In the genomic region with DNA sequence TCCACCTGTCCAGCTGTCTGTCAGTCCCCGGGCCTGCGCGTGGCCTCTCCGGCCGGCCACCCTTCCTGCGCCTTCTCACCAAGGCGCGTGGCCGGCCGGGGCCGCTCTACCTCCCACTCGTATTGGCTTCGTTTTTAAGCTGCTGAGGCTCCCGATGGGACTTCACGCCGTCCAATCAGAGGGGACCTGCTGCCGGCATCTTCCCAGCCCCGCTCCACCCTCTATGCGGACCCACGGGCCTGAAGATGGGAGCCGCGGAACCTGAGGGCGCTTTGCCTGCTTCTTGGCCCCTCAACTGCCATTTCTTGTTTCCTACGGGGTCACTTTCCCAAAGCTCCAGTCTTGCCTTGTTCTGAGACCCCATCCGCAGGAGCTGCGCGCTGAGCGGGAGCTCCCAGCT, we compare ENCODE assay signal across 9 mouse cellular contexts. TPM values are rescaled to one million over a fixed set of nuclear protein-coding genes. Genes with fewer than 3 reads are reported as not detected.
DNase-seq lines count a peak whose midpoint lies in the region; ATAC-seq and TF ChIP-seq lines count a peak whose summit lies in the region.
"Had no signal": no experiment of that assay in that cellular context is flagged by ENCODE, and none has a peak within 500 bp of the region (broad histone marks: within the 10 kb centered on the region; RNA-seq: fewer than 3 reads in every experiment).

A gene (minus strand): TSS at position 108 of the 400 bp plus-strand sequence.

- no peaks in the 10 kb centered on the region for H3K36me3 ChIP-seq in intestine, embryonic 14.5 days (ENCODE audit: control insufficient read depth, insufficient read depth, low read length)
- H3K36me3 ChIP-seq in intestine, postnatal 0 days (ENCODE audit: control insufficient read depth, insufficient read depth) = no peaks in the 10 kb centered on the region
- H3K36me3 ChIP-seq in hindbrain, embryonic 11.5 days (ENCODE audit: control insufficient read depth, insufficient read depth, low read length) = no peaks in the 10 kb centered on the region
- H3K36me3 ChIP-seq in midbrain, embryonic 14.5 days (ENCODE audit: control insufficient read depth, insufficient read depth, low read length) = no peaks in the 10 kb centered on the region
- H3K36me3 ChIP-seq: liver, embryonic 15.5 days had no signal

- no peak for TF ChIP-seq CTCF in intestine, postnatal 0 days (IDR thresholded peaks at IDR 0.05; ENCODE audit: low read depth)
- no peak for TF ChIP-seq CTCF in brain, embryonic 14.5 days (IDR thresholded peaks at IDR 0.05; ENCODE audit: borderline replicate concordance, extremely low read depth, insufficient read depth, insufficient read length)

- ATAC-seq in intestine, embryonic 14.5 days (replicated peaks; ENCODE audit: low FRiP score, low TSS enrichment, low read depth) = no peak
- no peak for ATAC-seq in intestine, postnatal 0 days
- ATAC-seq in hindbrain, embryonic 11.5 days (ENCODE audit: low FRiP score) = no peak; the same call in 1 of the 2 replicates
- no peak for ATAC-seq in midbrain, embryonic 14.5 days (ENCODE audit: low FRiP score, low TSS enrichment)

- no peak for TF ChIP-seq POLR2A in brain, embryonic 14.5 days (IDR thresholded peaks at IDR 0.05; ENCODE audit: borderline replicate concordance, extremely low read depth, insufficient read depth, insufficient read length, poor library complexity, severe bottlenecking)

- no peaks in the 10 kb centered on the region for H3K9me3 ChIP-seq in intestine, embryonic 14.5 days (ENCODE audit: control insufficient read depth, low read length)
- no peaks in the 10 kb centered on the region for H3K9me3 ChIP-seq in intestine, postnatal 0 days (ENCODE audit: control insufficient read depth)
- no peaks in the 10 kb centered on the region for H3K9me3 ChIP-seq in hindbrain, embryonic 11.5 days (ENCODE audit: control insufficient read depth, low read length)
- H3K9me3 ChIP-seq in midbrain, embryonic 14.5 days (ENCODE audit: control insufficient read depth, low read length) = no peaks in the 10 kb centered on the region
- H3K9me3 ChIP-seq: liver, embryonic 15.5 days had no signal

- H3K27me3 ChIP-seq in intestine, embryonic 14.5 days (replicated peaks; ENCODE audit: control insufficient read depth, insufficient read depth, low read length) = peaks cover 85% of the 10 kb centered on the region
- peaks cover 65% of the 10 kb centered on the region for H3K27me3 ChIP-seq in intestine, postnatal 0 days (replicated peaks; ENCODE audit: control insufficient read depth, insufficient read depth, low read length)
- peaks cover 62% of the 10 kb centered on the region for H3K27me3 ChIP-seq in hindbrain, embryonic 11.5 days (ENCODE audit: control insufficient read depth, insufficient read depth, low read length)
- peaks cover 67% of the 10 kb centered on the region for H3K27me3 ChIP-seq in midbrain, embryonic 14.5 days (ENCODE audit: control insufficient read depth, insufficient read depth, low read length)

- peak; percentile 55 for DNase-seq in intestine, embryonic 14.5 days (ENCODE audit: low spot score)
- no peak for DNase-seq in brain, embryonic 14.5 days (ENCODE audit: low read depth)
- DNase-seq in hindbrain, embryonic 11.5 days (ENCODE audit: low spot score) = no peak
- DNase-seq in midbrain, embryonic 14.5 days = peak; percentile 56
- DNase-seq in layer of hippocampus, adult 9-11 months = no peak
- DNase-seq in cerebellum, adult 9-11 months = no peak
- no peak for DNase-seq in frontal cortex, postnatal 14 days (ENCODE audit: low spot score in 2 of 2)

- no peak within 1 kb of the TSS for H3K27ac ChIP-seq in intestine, embryonic 14.5 days (ENCODE audit: low read depth)
- no peak within 1 kb of the TSS for H3K27ac ChIP-seq in intestine, postnatal 0 days (ENCODE audit: low read depth, low read length)
- H3K27ac ChIP-seq in hindbrain, embryonic 11.5 days (ENCODE audit: low read depth, low read length) = no peak within 1 kb of the TSS
- H3K27ac ChIP-seq in midbrain, embryonic 14.5 days (replicated peaks; ENCODE audit: low read depth, low read length) = peak within 1 kb of the TSS; percentile 45
- H3K27ac ChIP-seq: liver, embryonic 15.5 days had no signal

- peak within 1 kb of the TSS; percentile 20; the same call in 1 of the 2 replicates for H3K4me3 ChIP-seq in intestine, embryonic 14.5 days (ENCODE audit: low read depth, low read length)
- H3K4me3 ChIP-seq in intestine, postnatal 0 days (ENCODE audit: low read depth, low read length) = no peak within 1 kb of the TSS
- H3K4me3 ChIP-seq in hindbrain, embryonic 11.5 days (ENCODE audit: low read depth, low read length) = peak within 1 kb of the TSS; percentile 26
- H3K4me3 ChIP-seq in midbrain, embryonic 14.5 days (replicated peaks; ENCODE audit: low read depth, low read length) = peak within 1 kb of the TSS; percentile 37
- H3K4me3 ChIP-seq: liver, embryonic 15.5 days had no signal

- H3K4me1 ChIP-seq in intestine, embryonic 14.5 days (replicated peaks; ENCODE audit: control insufficient read depth, insufficient read depth, low read length) = 0 out of 2 replicates have a peak, but pooled peaks cover 6% of the 10 kb centered on the region
- H3K4me1 ChIP-seq in intestine, postnatal 0 days (replicated peaks; ENCODE audit: control insufficient read depth, insufficient read depth, low read length) = no peaks in the 10 kb centered on the region
- H3K4me1 ChIP-seq in hindbrain, embryonic 11.5 days (replicated peaks; ENCODE audit: control insufficient read depth, insufficient read depth, low read length) = no peaks in the 10 kb centered on the region
- no peaks in the 10 kb centered on the region for H3K4me1 ChIP-seq in midbrain, embryonic 14.5 days (ENCODE audit: control insufficient read depth, insufficient read depth, low read length)
- H3K4me1 ChIP-seq: liver, embryonic 15.5 days had no signal

- H3K9ac ChIP-seq in intestine, embryonic 14.5 days (ENCODE audit: low read length) = no peak within 1 kb of the TSS
- no peak within 1 kb of the TSS for H3K9ac ChIP-seq in intestine, postnatal 0 days (ENCODE audit: low read depth, low read length)
- H3K9ac ChIP-seq in hindbrain, embryonic 11.5 days (ENCODE audit: low read depth, low read length) = no peak within 1 kb of the TSS
- peak within 1 kb of the TSS; percentile 34; the same call in 1 of the 2 replicates for H3K9ac ChIP-seq in midbrain, embryonic 14.5 days (replicated peaks; ENCODE audit: low read length)
- H3K9ac ChIP-seq: liver, embryonic 15.5 days had no signal

- peak within 1 kb of the TSS; percentile 30 for H3K4me2 ChIP-seq in intestine, embryonic 14.5 days (ENCODE audit: low read length)
- H3K4me2 ChIP-seq in intestine, postnatal 0 days (replicated peaks; ENCODE audit: low read depth) = no peak within 1 kb of the TSS
- H3K4me2 ChIP-seq in hindbrain, embryonic 11.5 days (replicated peaks; ENCODE audit: low read depth, low read length) = peak within 1 kb of the TSS; percentile 37
- peak within 1 kb of the TSS; percentile 55 for H3K4me2 ChIP-seq in midbrain, embryonic 14.5 days (ENCODE audit: low read length)
- H3K4me2 ChIP-seq: liver, embryonic 15.5 days had no signal

- WGBS in intestine, embryonic 14.5 days = 4% methylated on average over 28 of the region's 28 CpGs
- 1% methylated on average over 28 of the region's 28 CpGs for WGBS in intestine, postnatal 0 days
- WGBS in hindbrain, embryonic 11.5 days = 1% methylated on average over 28 of the region's 28 CpGs
- under 1% methylated on average over 28 of the region's 28 CpGs for WGBS in midbrain, embryonic 14.5 days

RNA-seq across cellular contexts. Expression of the gene that starts here (rescaled TPM):
- not detected in 2 replicates for polyA plus RNA-seq in intestine, embryonic 14.5 days (2014; fragmentation: Nextera tagmentation; extraction: Ambion mirVana)
- not detected in 2 replicates for polyA plus RNA-seq in intestine, postnatal 0 days (2015; fragmentation: Nextera tagmentation; extraction: Ambion mirVana)
- polyA plus RNA-seq in brain, embryonic 14.5 days (2012; rRNA removed) = 8.5 and 10.6 TPM in 2 replicates
- 3.0 and 3.7 TPM in 2 replicates for polyA plus RNA-seq in hindbrain, embryonic 11.5 days (2014; fragmentation: Nextera tagmentation; extraction: Ambion mirVana)
- 20.1 and 21.3 TPM in 2 replicates for polyA plus RNA-seq in midbrain, embryonic 14.5 days (2014; fragmentation: Nextera tagmentation; extraction: Ambion mirVana)
- polyA plus RNA-seq: liver, embryonic 15.5 days had no signal

Comparison
In these comparisons a context has a peak if more than half of its experiments do, and no peak if none do; other contexts are left out.
1. Peak in DNase-seq, H3K4me3 ChIP-seq and H3K4me2 ChIP-seq in intestine, embryonic 14.5 days; RNA of the gene not detected or under 1 TPM.